Mouse (Mus musculus): ENCODE measurements around the gene Plekha4.

The Plekha4 gene

GRCm38 (mm10) chr7:45538163-45539041, 12.3 kb downstream of the Plekha4 start:
- DNase-seq (ENCODE audit: low spot score in 2 of 2), result peak; percentile 53 to 55

GRCm38 (mm10) chr7:45539095-45539494, 13.0 kb downstream of the Plekha4 start:
- no peak for DNase-seq (ENCODE audit: low spot score in 2 of 2)

GRCm38 (mm10) chr7:45540213-45540612, 14.1 kb downstream of the Plekha4 start:
- no peak for DNase-seq (ENCODE audit: low spot score in 2 of 2)

GRCm38 (mm10) chr7:45544525-45544924, 18.4 kb downstream of the Plekha4 start:
- no peak for DNase-seq (ENCODE audit: low spot score in 2 of 2)

GRCm38 (mm10) chr7:45549641-45550436, 23.7 kb downstream of the Plekha4 start:
- no peak for DNase-seq (ENCODE audit: low spot score in 2 of 2)

GRCm38 (mm10) chr7:45550821-45551511, 24.8 kb downstream of the Plekha4 start:
- DNase-seq (ENCODE audit: low spot score in 2 of 2), result no peak

GRCm38 (mm10) chr7:45551512-45551883, 25.4 kb downstream of the Plekha4 start:
- no peak for DNase-seq (ENCODE audit: low spot score in 2 of 2)

GRCm38 (mm10) chr7:45553519-45553918, 27.4 kb downstream of the Plekha4 start:
- no peak for DNase-seq (ENCODE audit: low spot score in 2 of 2)

GRCm38 (mm10) chr7:45553990-45554389, 27.9 kb downstream of the Plekha4 start:
- DNase-seq (ENCODE audit: low spot score in 2 of 2), result no peak

GRCm38 (mm10) chr7:45554744-45555143, 28.6 kb downstream of the Plekha4 start, which contains the start of gene Hsd17b14:
TSS of gene Hsd17b14 (plus strand) at chr7:45554893.
- no peak for DNase-seq (ENCODE audit: low spot score in 2 of 2)

- peak; percentile 42 to 71 for DNase-seq (ENCODE audit: low spot score in 2 of 2)
Measured at GRCm38 (mm10) chr7:45555787-45556186, 29.7 kb downstream of the Plekha4 start.

- no peak for DNase-seq (ENCODE audit: low spot score in 2 of 2)
Measured at GRCm38 (mm10) chr7:45558907-45559306, 32.8 kb downstream of the Plekha4 start.

- no peak for DNase-seq (ENCODE audit: low spot score in 2 of 2)
Measured at GRCm38 (mm10) chr7:45560241-45560640, 34.1 kb downstream of the Plekha4 start.

- peak; percentile 44 to 71 for DNase-seq (ENCODE audit: low spot score in 2 of 2)
Measured at GRCm38 (mm10) chr7:45560843-45561623, 34.9 kb downstream of the Plekha4 start.

GRCm38 (mm10) chr7:45561624-45562520, 35.7 kb downstream of the Plekha4 start:
- no peak for DNase-seq (ENCODE audit: low spot score in 2 of 2)

- DNase-seq (ENCODE audit: low spot score in 2 of 2), result no peak
Measured at GRCm38 (mm10) chr7:45564811-45565210, 38.7 kb downstream of the Plekha4 start.

- no peak for DNase-seq (ENCODE audit: low spot score in 2 of 2)
Measured at GRCm38 (mm10) chr7:45565446-45565845, 39.3 kb downstream of the Plekha4 start.

- DNase-seq (ENCODE audit: low spot score in 2 of 2), result no peak
Measured at GRCm38 (mm10) chr7:45567112-45567779, 41.1 kb downstream of the Plekha4 start.

- peak; percentile 91 to 92 for DNase-seq (ENCODE audit: low spot score in 2 of 2)
Measured at GRCm38 (mm10) chr7:45567780-45568516, 41.8 kb downstream of the Plekha4 start.

Measured in heart, adult 9 months (tissue).